Mouse (Mus musculus) heart, postnatal 0 days (tissue): ENCODE data around the gene Afap1.

Experiments used
- CTCF ChIP-seq: IDR thresholded peaks from 2 replicates; pipeline ENCODE4 v1.5.1; 2016; ENCODE audit warnings: antibody characterized with exemption, control low read depth, low read depth
- EP300 ChIP-seq: IDR thresholded peaks from 2 replicates; pipeline ENCODE4 v1.6.1; 2016; ENCODE audit warnings: antibody characterized with exemption, low read depth

DNA sequence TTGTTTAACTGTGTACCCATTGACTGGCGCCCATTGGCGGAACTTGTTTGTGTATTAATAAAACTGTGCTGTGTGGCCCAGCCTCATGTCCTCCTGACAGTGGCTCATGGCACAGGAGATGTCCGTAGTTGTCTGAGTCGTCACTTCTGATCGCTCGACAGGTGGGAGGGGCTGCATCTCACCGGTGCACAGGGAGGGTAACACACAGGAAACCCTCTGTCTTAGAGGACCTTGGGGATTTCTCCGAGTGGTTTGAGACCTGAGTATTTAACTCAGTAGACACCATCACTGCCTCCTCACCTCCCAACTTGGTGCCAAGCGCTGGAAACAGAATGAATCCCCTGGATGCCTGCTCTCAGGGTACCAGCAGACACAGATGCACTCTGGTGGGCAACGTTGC, 110.7 kb downstream of the Afap1 start:
- TF ChIP-seq CTCF = no peak
- TF ChIP-seq EP300 = no peak
